Mouse (Mus musculus) 3T3-L1 (cell line): ENCODE results near the gene Scrn1.

Source experiments
- DNase-seq: peaks from one replicate; pipeline ENCODE4 v3.0.0-alpha.2; 2015; ENCODE audit warnings: low read depth, low spot score

Scrn1 gene

DNA sequence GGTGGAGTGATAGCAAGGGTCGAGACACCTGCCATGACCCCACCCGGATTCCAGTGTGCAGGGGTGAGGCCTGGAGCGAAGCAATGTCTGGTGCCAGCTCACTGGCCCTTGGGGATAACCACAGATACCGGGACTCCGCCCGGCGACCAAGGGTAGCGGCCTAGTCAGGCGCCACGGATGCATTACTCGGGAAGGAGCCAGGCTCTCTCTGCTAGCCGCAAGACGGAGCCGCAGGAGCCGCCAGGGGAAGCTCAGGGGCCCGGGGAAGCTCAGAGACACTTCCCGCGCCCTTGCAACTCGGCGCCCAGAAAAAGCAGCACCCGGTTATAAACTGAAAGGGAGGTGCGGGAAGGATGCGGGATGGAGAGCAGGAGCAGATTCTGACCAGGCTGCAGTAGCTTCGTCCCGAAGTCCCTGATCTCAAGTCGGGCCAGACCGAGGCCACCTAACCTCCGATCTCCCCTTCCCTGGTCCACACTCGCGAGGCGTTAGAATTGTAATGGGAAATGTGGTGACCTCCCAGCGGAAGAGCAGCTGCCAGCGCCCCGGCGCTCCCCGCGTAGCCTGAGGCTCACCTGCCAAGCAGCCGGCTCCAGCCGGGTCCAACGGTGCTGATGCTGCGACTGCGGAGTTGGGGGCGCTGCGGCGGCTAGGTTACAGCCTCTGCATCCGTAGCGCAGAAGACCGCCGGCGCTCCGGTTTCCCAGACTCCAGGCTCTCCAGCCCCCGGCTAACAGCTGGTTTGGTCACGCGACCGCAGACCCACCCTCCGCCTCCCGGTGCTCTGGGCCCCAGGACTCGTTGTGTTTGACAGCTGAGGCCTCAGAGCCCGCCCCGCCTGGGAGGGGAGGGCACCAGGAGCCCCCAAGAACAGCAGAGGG lies at the start of gene Scrn1:
Gene Scrn1, minus strand, starts transcription at position 825 of the 881 bp plus-strand sequence.
- peak; percentile 61 for DNase-seq

DNA sequence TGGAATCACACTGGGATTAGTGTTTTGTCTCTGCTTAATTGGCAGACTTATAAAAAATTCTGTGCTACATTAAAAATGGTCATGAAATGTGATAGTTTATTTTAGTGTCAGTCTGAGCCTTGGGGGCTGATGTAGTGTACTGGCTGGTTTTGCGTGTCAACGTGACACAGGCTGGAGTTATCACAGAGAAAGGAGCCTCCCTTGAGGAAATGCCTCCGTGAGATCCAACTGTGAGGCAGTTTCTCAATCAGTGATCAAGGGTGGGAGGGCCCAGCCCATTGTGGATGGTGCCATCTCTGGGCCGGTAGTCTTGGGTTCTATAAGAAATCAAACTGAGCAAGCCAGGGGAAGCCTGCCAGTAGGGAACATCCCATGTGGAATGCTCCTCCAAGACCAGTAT lies 40.0 kb upstream of the Scrn1 start:
- DNase-seq: no peak

DNA sequence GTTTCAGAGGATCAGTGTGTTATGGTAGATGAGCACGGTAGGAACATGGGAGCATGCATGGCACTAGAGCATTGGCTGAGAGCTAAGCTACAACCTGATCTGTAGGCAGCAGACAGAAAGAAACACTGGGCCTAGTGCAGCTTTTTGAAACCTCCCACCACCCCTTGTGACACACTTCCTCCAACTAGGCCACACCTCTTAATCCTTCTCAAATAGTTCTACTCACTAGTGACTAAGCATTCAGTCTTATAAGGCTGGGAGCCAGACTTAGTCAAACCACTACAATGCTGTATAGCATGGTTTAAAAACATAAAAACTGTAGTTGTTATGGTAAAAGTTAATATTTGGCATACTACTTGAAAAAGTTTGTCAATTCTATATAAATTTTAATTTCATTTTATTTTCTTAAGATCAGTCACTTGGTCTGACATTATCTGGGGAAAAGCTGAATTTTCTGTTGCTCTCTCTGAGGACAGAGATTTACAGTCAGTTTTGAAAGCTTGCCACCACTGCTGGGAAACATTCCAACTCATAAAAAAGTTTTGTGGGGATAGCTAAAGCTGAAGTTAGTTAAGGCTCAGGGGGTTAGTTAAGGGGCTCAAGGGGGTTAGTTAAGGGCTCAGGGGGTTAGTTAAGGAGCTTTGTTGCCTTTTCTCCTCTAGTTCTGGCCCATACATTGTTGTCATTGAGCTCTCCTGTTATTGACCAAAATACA lies 37.9 kb upstream of the Scrn1 start:
- DNase-seq: peak; percentile 55

DNA sequence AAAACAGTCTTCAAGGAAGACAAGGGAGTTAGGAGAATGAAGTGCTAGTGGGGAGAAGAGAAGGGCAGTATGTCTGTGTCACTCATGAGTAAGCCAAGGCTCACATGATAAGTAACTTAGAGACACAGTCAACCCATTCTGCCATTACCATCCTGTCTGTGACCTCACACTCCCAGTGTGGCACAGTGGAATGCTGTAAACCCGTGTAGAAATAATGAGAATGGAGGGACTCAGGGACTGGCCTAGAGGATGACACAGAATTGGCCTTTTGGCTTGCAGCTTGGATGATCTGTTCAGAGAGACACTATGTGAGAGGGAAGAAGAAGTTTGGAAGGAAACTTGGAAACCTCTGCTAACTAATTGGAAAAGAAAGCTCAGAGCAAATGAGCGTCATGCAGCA lies 36.6 kb upstream of the Scrn1 start:
- no peak for DNase-seq

DNA sequence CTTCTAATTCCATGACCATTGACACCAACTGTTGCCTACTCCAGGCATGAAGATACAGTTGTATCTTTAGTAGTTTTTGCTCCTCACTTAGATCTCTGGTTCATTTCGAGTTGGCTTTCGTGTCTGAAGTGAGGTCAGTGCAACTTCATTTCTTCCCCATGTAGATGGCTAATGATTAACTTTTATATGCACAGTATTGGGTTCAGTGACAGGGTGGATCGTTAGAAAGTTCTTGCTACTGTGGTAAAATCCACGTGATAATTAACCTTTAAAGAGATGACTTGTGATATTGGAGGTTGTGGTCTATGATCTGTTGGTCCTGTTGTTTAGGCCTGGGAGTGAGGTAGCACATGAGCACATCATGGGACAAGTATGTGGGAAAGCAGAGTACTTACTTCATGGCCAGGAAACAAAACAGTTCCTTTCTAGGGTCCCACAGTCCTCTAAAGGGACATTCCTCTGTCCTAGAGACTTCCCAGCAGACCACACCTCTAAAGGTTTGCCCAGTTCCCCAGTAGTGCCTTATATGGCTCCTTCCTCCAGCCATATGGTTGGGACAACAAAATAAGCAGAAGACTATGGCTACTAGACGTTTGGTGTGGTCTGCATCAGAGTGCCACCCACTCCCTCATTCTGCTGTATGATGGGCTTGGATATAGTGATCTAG lies 34.5 kb upstream of the Scrn1 start:
- DNase-seq: no peak

DNA sequence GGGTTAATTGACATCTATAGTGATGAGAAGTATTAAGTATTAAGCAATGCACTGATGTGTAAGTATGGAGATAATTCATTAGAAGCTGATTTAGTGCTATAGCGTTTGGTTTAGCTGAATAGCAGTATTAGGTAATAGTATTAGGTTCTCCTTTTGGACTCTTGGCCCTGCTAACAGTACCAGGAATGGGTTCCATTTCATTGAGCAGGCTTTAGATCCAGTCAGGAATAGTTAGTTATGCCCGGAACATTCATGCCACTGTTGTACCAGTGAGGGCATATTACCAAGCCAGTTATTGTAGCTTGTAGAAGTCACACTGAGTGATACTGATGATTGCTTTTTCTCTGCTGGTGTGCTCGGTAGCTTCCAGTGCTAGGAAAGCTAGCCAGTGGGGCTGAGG lies 31.4 kb upstream of the Scrn1 start:
- DNase-seq: no peak

DNA sequence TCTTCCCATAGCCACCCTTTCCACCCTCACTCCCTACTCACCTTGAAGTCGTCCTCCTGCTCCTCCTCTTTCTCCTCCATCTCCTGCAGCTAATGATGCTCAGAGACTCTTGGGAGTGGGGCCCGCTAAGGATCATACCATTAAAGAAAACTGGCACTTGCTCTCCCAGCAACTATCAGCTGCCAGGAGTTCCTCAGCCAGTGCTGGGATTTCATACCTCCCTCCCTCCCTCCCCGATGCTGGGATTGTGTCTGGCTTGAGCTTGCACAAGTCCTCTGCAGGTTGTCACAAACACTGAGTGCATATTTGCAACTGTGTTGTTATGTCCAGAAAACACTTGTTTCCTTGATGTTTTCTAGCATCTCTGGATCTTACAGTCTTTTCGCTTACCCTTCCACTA lies 30.9 kb upstream of the Scrn1 start, which contains the start of gene Fkbp14:
Gene Fkbp14, minus strand, starts transcription at position 101 of the 400 bp plus-strand sequence.
- DNase-seq: no peak

DNA sequence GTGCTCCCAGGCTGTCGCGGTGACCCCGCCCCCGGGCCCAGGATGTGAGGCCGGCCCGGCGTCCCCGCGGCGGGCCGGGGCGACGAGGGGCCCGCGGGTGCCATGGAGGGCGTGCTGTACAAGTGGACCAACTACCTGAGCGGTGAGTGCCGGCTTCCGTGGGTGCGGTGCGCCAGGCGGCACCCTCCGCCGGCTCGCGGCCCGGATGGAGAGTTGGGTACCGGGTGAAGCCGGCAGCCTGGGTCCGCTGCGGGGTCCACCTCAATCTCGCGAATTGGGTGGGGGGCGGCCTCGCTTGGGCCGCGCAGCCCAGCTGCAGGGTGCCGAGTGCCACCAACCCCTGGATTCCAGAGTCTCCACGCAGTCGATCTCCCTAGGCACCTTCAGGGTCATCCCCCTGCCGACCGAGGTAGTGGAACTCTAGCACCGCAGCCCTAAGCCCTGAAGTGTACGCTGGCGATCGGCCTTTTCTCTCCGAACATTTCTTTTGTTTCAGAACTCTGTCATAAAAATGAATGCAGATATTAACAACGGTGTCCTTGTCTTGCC lies 29.1 kb upstream of the Scrn1 start:
- DNase-seq: peak; percentile 44

DNA sequence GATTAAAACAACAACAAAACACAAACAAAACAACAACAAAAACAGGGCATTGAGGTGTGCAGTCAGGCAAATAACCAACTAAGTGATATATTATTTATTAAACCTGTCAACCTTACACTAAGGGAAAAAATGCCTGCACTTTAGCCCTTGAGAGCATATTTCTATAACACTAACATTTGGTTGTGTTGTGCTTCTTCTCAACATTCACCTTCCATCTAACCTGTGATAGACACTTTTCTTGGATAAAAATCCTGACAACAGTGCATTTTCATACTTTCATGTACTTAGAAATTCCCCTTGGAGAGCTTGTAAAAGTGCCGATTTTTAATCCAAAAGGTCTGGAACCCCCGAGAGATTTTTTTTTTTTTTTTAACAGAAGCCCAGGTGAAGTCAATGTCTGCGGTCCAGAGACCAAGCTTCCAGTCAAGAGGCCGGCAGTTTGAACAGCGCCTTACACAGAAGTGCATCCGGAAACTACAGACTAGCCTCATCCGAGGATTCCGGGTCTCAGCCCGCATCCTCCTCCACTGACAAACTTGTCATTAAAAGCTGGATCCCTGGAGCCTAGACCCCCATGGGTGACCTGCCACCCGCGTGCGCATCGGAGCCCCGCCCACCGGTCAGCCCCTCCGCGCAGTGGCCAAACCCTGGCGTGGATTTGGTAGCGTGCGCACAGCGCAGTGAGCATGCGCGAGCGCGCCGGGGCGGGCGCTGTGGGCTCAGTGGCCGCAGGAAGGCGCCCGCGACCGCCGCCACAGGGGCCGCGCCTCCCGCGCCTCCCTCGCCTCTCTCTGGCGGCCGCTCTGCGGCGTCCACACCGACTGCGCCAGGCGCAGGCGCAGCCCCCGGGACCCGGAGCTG lies 28.4 kb upstream of the Scrn1 start, which contains the start of gene Plekha8:
Gene Plekha8, plus strand, starts transcription at position 643 of the 861 bp plus-strand sequence.
- peak; percentile 81 for DNase-seq

DNA sequence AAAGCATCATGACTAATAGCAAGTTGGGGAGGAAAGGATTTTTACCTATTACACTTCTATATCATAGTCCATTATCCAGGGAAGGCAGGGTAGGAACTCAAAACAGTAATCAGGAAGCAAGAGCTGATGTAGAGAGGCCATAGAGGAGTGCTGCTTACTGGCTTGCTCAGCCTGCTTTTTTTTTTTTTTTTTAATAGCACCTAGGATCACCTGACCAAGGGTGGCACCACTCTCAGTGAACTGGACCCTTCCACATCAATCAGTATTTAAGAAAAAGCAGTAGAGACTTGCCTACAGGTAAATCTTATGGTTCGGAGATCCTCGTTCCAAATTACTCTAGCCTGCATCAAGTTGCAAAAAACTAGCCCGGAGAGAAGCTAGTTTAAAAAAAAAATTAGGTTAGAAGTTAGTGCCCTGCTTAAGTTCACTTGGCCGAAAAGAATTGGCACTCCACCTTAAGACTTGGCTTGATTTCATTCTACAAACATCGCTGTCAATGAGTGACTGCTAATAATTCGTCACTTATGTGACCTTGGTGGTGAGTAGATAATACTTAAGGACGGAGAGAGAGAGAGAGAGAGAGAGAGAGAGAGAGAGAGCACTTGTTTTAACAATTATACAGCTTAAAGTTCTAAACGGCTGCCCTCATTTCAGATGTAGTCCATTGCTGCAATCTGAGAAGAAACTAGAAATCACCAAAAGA lies 27.6 kb upstream of the Scrn1 start:
- DNase-seq: peak; percentile 36

DNA sequence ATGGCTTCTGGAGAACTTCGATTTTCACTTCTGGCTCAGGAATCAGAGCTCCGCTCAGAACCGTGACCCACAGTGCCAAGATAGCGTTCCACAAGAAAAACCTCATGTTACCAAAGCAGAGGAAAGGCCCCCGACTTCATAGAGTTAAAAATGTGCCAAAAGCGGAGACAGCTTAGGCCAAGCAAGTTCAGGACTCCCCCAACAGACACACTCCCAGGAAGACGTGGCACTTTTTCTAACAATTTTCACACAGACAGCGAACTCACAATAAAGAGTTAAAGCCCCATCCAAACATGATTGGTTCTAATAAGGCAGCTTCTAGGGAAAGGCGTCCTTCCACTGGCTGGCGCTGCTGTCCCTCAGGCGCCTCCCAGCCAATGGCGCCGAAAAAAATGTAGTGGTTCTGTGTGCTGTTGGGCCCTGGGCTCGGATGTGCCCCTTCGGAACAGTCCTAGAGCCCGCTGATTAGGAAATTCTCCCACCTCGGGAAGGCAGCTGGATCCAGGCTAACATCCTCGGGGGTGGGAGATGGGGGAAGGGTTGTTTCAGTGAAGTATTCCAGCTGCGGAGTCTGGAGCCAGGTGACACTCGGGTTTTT lies 26.7 kb upstream of the Scrn1 start:
- DNase-seq: peak; percentile 98

DNA sequence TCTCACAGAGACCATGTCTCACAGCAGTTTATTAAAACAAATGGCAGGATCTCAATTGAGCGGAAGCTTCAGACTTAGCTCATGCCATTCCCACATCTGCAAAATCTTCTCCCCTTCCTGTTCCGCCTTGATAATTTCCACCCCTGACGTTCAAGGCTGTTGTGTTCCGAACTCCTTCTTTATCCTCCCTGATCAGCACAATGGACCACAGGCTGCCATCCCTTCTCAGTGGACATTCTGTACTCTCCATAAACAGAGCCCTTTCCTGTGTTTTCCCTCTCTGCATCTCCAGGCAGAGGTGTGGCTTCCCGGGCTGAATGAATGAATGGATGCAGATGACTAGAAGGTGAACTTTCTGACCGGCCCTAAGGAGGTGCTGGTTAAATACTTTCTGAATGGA lies 25.5 kb upstream of the Scrn1 start:
- DNase-seq: peak; percentile 37

DNA sequence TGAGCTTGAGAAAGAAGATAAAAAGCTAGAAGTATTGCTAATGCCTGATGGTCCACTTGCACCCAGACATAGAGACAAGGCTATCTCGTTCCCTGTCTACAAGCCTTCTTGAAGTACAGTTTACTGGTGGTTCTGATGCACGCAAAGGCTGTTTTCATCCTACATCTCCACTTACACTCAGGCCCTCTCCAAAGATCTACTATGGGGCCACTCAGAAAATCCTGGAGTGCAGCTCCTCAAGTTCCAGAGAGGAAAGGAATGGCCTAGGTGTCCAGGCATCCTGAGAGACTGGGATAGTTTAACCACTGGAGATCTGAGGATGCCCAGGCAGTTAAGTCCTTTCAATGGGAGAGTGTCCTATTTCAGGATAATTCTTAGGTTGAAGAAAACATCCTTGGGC lies 24.4 kb upstream of the Scrn1 start:
- no peak for DNase-seq

DNA sequence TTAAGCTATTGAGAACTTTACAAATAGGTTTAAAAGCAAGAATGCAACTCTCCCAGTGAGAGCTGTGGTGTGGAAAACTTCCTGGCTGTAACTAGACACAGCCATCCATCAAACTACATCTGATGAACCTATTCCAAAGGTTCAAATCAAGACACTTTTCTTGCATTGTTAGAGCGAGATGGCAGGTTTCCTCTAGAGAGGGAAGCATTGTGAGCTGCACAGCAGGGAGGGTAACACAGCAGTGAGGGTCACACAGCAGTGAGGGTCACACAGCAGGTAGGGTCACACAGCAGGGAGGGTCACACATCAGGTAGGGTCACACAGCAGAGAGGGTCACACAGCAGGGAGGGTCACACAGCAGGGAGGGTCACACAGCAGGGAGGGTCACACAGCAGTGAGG lies 21.9 kb upstream of the Scrn1 start:
- no peak for DNase-seq

DNA sequence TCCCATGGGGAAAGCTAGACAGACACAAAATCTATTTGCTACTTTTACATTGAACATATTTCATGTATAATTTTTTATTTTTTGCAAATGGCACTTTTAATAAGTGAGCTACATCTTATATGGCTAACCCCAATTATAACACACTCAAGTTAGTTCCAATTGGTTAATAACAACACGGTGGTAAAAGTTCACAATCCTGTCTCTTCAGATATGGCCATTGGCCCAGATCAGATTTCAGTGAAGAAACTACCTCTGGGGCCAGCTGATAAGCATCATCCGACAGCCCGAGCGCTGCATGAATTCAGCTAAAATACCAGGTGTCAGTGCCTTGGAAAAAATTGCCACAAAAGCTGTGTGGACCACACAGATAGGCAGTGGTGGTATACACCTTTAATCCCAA lies 21.4 kb upstream of the Scrn1 start:
- no peak for DNase-seq

DNA sequence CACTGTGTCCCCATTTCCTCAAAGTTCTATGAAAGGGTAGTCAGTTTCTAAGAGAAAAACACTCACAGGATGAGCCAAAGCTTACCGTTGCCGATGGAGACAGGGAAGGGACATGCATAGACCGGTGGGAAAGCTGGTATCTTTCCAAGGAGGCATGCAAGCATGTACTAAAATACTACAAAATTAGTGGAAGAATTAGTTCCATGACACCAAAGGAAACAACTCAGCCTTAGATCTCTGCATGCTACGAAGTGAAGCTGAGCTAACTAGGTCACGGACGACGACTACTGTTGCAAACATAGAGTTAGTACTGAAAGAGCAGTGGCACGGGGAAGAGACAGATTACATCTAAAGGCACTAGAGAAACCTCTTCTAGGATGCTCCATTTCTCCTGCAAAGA lies 20.6 kb upstream of the Scrn1 start:
- no peak for DNase-seq

DNA sequence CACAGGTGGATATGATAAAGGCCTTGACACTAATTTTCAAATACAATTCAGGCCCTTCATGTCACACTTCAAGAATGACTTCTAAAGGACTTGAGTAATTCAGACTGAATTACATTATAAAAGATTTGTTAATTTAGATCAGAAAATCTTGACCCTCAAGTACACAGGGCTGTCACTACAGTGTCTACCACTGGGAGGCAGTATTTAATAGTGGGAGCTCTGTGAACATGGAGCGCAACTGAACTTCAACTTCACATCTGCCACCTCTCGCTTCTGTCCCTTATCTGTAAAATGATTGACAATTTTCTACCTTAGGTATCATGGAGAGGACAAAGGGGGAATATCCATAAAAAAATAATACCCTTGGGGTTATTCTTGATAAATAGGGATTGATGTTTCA lies 19.9 kb upstream of the Scrn1 start:
- peak; percentile 79 for DNase-seq

DNA sequence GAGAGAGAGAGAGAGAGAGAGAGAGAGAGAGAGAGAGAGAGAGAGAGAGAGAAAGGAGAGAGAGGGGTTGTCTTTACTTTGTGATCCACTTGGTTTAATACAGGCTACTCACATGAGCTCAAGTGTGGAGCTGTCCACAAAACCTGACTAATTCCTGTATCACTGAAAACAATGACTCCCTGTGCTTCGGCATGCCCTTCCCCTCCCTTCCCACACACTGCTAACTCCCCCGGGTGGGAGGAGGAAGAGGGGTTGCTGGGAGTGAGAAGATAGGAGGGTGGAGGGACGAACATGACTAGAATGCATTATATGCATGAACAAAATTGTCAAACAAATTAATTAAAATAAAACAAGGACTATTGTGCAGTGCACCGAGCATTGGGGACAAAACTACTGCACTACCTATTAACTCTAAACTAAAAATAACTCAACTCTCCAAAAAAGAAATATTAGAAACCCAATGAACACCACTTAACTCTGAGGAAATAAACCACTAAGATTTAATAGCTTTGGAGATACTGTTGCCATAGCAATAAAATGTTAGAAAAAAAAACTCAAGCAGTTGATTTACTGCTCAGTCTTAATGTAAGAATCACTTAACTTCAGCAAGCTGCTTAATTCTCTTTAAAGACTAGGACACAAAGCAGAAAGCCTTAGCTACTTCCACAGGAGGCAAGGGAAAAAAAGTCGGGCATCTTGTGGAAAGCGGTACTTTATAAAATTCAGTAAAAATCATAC lies 7.1 kb upstream of the Scrn1 start:
- DNase-seq: peak; percentile 21

DNA sequence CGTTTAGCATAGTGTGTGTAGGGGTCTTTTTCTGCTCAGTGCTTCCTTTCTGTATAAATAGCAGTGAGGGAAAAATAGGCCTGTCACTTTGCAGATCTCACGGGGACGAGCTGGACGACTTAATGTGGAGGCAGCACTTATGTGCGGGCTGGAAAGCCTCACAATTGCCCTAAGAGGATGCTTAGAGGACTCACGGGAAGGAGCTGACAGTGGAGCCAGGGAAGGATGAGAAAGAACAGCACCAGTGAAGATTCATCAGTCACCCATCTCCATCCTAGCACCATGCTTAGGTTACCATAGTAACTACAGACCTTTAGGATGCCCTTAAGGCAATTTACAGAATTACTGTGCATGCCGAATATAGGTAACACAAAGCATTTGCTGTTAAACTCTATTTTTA lies 3.5 kb upstream of the Scrn1 start:
- DNase-seq: no peak
